Mouse (Mus musculus): ENCODE measurements around the gene Psg17. TPM values are rescaled to one million over a fixed set of nuclear protein-coding genes. Genes with fewer than 3 reads are reported as not detected.
"Not testable (repeated sequence)": the region's sequence is repeated elsewhere in the genome, so short reads cannot be mapped to it uniquely, and the experiment has no call there.

Psg17 gene
- under 1 TPM in 2 of 26 experiments, not detected in 24; 0.25 to 0.33 TPM for total RNA-seq (2018; cell fraction: chromatin; rRNA removed)
- not detected for total RNA-seq (2018; cell fraction: cytosol; rRNA removed)
- under 1 TPM in 2 of 26 experiments, not detected in 24; 0.22 to 0.26 TPM for total RNA-seq (2018; cell fraction: nucleus; rRNA removed)
- not detected in 3 replicates for polyA plus RNA-seq (2018)

DNA sequence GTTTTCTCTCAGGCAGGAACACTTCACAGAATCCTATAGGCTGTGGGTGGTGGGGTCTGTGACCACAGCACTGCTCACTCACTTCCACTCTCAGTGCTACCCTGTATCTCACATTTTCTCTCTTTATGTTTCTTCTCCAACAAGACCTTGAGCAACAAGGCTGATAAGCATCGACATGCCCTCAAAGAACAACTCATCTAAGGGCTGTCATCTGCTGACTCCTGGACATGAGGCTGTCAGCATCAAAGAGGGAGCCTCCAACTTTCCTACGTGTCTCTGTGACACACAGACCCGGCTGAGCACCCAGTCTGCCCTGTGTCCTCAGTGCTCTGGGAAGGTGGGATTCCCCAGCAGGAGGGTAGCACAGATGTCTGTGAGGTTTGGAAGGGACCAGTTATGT lies at the start of gene Psg17:
TSS of gene Psg17 (minus strand) at position 101 of the 400 bp plus-strand sequence.
- 82% methylated on average over 3 of the region's 3 CpGs for WGBS (ENCODE audit: missing documents)
- H3K27ac ChIP-seq = no peak within 1 kb of the TSS
- H3K36me3 ChIP-seq (ENCODE audit: inconsistent target) = no peaks in the 10 kb centered on the region
- H3K79me2 ChIP-seq (ENCODE audit: inconsistent target) = no peaks in the 10 kb centered on the region
- no peak within 1 kb of the TSS for H3K4me3 ChIP-seq (ENCODE audit: inconsistent target)

DNA sequence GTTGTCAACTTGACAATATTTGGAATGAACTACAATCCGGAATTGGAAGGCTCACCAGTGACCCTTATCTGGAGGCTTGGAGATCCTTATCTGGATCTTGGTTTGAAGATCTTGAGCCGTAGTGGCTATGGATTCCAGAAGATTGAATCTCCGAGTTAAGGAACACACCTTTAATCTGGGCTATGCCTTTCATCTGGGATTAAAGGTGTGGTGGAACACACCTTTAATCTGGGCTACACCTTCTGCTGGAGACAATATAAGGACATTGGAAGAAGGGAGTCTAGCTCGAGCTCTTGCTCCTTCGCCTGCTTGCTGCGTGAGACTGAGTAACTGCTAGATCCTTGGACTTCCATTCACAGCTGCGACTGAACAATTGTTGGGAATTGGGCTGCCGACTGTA lies 49.6 kb upstream of the Psg17 start, which contains the start of gene Pglyrp1:
TSS of gene Pglyrp1 (plus strand) at position 301 of the 400 bp plus-strand sequence.
- not testable (repeated sequence) for H3K4me3 ChIP-seq (ENCODE audit: inconsistent target); H3K36me3 ChIP-seq (ENCODE audit: inconsistent target); H3K27ac ChIP-seq; H3K79me2 ChIP-seq (ENCODE audit: inconsistent target)
- WGBS (ENCODE audit: missing documents) = no CpG with 5 or more reads among the region's 8 CpGs

DNA sequence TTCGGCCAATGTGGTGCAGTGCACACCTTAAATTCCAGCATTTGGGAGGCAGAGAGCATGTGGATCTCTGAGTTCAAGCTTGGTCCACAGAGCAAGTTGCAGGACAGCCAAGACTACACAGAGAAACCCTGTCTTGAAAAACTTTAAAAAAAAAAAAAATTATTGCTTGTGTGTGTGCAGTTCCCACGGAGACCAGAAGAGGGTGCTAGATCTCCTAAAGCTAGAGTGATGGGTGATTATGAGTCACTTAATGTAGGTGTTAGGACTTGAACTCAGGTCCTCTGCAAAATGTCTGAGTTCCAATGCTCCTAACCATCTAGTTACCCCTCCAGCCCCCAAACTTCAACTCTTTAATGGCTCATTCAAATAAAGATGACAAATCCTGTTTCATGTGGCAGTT lies 47.1 kb upstream of the Psg17 start:
- no peaks in the 10 kb centered on the region for H3K79me2 ChIP-seq (ENCODE audit: inconsistent target)
- H3K27ac ChIP-seq = no peak overlapping the region
- 86% methylated on average over 2 of the region's 2 CpGs for WGBS (ENCODE audit: missing documents)
- H3K36me3 ChIP-seq (ENCODE audit: inconsistent target) = no peaks in the 10 kb centered on the region
- H3K4me3 ChIP-seq (ENCODE audit: inconsistent target) = no peak overlapping the region

DNA sequence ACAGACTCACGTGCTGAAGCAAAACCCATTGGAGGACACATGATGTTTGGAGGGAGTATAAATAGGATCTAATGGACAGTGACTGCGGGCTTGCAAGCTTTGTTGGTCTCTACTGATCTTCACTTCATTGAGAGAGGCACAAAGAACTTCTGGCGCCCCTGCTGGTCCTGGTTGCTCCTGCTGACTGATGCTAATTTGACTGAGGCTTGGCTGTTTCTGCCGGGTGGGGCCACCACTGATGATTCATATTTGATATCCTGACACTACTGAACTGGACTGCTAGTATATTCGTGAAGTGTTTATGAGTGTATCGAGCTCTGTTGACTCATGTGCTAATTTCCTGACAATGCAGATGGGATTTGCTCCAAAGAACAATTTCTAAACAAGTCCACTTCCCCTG lies 41.4 kb upstream of the Psg17 start:
- no peaks in the 10 kb centered on the region for H3K36me3 ChIP-seq (ENCODE audit: inconsistent target)
- WGBS (ENCODE audit: missing documents) = 93% methylated on average over 5 of the region's 6 CpGs
- no peak overlapping the region for H3K4me3 ChIP-seq (ENCODE audit: inconsistent target)
- no peaks in the 10 kb centered on the region for H3K79me2 ChIP-seq (ENCODE audit: inconsistent target)
- H3K27ac ChIP-seq = no peak overlapping the region

DNA sequence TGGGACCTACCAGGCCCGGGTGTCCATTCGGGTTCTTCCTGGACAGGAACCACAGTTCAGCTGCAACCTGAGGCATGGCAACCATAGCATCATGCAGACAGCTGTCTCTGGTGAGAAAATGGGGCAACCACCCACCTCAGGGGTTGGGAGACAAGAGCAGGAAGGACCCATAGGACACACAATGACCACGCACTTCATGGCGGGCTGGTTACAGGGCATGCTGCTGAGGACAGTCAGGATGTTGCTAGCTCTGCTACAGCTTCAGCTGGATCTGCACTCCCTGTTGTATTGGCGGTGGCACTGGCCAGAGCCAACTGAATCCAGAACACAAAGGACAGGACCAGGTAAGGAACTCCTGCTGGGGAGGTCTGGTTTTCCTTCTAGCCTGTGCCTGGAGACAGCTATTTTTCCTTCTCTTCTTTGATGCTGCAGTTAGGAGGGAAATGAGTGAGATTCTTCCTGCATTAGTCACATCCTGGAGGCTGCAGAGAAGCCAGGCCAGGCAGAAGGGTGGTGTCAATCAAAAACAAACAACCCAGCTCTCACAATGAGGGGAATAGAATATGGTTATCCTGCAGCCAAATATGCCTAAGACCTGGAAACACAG lies 37.0 kb upstream of the Psg17 start:
- Histone ChIP-seq H3K79me2 (ENCODE audit: inconsistent target) (no peaks in the 10 kb centered on the region), H3K4me3 (ENCODE audit: inconsistent target) (no peak overlapping the region), H3K36me3 (ENCODE audit: inconsistent target) (no peaks in the 10 kb centered on the region), H3K27ac (no peak overlapping the region)
- 86% methylated on average over 4 of the region's 5 CpGs for WGBS (ENCODE audit: missing documents)

GRCm38 (mm10) chr7:18848395-18848794 lies 27.0 kb upstream of the Psg17 start:
- H3K79me2 ChIP-seq (ENCODE audit: inconsistent target) = no peaks in the 10 kb centered on the region
- H3K27ac ChIP-seq = no peak overlapping the region
- H3K36me3 ChIP-seq (ENCODE audit: inconsistent target) = no peaks in the 10 kb centered on the region
- WGBS (ENCODE audit: missing documents) = 90% methylated on average over 1 of the region's 1 CpGs
- H3K4me3 ChIP-seq (ENCODE audit: inconsistent target) = no peak overlapping the region

GRCm38 (mm10) chr7:18844811-18845210 lies 23.4 kb upstream of the Psg17 start:
- no peaks in the 10 kb centered on the region for H3K36me3 ChIP-seq (ENCODE audit: inconsistent target)
- H3K79me2 ChIP-seq (ENCODE audit: inconsistent target) = no peaks in the 10 kb centered on the region; the same call in 1 of the 2 replicates
- whole genome bisulfite sequencing (ENCODE audit: missing documents) = 45% methylated on average over 2 of the region's 5 CpGs
- no peak overlapping the region for H3K4me3 ChIP-seq (ENCODE audit: inconsistent target)
- H3K27ac ChIP-seq = no peak overlapping the region

DNA sequence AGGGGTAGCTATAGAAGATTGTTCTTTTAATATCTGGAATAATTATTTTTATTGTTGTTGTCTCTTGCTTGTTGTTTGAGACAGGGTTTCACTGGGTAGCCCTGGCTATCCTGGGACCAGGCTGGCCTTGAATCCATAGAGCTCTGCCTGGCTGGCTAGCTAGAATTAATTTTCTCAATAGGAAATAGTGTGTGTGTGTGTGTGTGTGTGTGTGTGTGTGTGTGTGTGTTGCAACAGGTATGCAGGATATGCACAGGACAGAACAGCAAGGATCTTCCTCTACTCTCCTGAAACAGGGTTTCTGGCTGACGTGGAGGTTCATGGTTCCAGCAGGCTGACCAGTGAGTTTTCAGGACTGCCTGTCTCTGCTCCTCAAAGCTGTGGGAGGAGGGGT lies 19.8 kb upstream of the Psg17 start:
- WGBS (ENCODE audit: missing documents) = 69% methylated on average over 1 of the region's 1 CpGs
- peak overlapping the region; percentile 10; the same call in 1 of the 2 replicates for H3K4me3 ChIP-seq (ENCODE audit: inconsistent target)

DNA sequence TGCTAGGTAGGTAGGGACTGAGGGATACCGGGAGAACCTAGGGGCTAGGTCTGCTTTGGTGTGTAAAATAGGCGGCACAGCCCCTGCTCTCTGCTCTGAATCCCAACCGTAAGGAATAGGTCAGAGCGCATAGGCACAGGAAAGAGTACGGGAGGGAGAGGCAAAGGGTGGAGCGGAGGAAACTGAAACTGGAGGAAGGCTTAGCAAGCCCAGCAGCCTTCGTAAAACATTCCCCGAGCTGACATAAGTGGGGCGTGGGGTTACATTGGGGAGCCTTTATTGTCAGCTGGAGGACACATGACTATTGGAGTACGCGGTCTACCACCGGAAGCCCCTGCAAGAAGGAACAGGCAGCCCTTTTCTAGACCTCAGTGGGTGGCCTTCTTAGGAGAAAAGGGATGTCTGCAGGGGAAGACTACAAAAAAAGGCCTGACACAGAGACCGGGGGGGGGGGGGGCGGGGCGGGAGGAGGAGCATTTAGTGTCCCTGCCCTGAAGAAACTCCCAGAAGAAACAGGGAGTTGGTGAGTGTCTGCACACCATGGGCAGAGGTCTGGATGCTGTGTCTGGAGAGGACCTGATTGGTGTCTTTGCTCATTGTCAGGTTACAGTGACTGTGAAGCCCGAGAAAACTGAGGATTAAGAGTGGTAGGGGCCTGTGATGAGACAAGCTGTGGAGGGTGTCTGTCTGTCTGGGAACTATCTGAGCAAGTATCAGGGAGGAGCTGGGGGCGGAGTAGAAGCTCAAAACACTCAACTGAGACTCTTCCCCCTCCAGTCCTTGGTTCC lies 19.2 kb upstream of the Psg17 start:
- Histone ChIP-seq H3K27ac (peak overlapping the region; percentile 84), H3K4me3 (ENCODE audit: inconsistent target) (peak overlapping the region; percentile 45), H3K36me3 (ENCODE audit: inconsistent target) (no peaks in the 10 kb centered on the region), H3K79me2 (ENCODE audit: inconsistent target) (no peaks in the 10 kb centered on the region; the same call in 1 of the 2 replicates)
- 4% methylated on average over 14 of the region's 17 CpGs for WGBS (ENCODE audit: missing documents)

More for the DNA sequence above, 19.8 kb upstream of the Psg17 start:
- H3K36me3 ChIP-seq (ENCODE audit: inconsistent target) = no peaks in the 10 kb centered on the region
- H3K27ac ChIP-seq = no peak overlapping the region; the same call in 1 of the 2 replicates
- H3K79me2 ChIP-seq (ENCODE audit: inconsistent target) = no peaks in the 10 kb centered on the region; the same call in 1 of the 2 replicates

DNA sequence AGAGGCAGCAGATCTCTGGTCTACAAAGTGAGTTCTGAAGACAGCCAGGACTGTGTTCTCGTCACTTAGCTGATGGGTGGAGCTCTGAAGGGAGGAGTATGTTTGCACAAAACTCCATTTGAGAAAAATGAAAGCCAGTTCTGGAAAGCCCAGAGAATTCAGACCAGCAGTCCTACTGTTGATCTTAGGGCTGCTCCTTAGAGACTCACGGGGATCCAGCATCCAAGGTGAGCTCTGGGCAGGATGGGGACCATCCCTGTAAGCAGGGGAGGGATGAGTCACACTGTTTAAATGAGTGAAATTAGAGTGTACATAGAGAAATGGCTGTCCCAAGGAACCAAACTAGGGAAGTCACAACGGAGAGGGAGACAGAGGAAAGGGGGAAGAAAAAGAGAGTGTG lies 18.5 kb upstream of the Psg17 start, which contains the start of gene Mill2:
TSS of gene Mill2 (plus strand) at position 102 of the 400 bp plus-strand sequence.
- Histone ChIP-seq H3K79me2 (ENCODE audit: inconsistent target) (no peaks in the 10 kb centered on the region; the same call in 1 of the 2 replicates), H3K4me3 (ENCODE audit: inconsistent target) (peak within 1 kb of the TSS; percentile 45), H3K36me3 (ENCODE audit: inconsistent target) (no peaks in the 10 kb centered on the region), H3K27ac (peak within 1 kb of the TSS; percentile 84)
- 9% methylated on average over 3 of the region's 3 CpGs for WGBS (ENCODE audit: missing documents)

GRCm38 (mm10) chr7:18832298-18832697 lies 10.9 kb upstream of the Psg17 start:
- Histone ChIP-seq H3K27ac (no peak overlapping the region), H3K36me3 (ENCODE audit: inconsistent target) (no peaks in the 10 kb centered on the region), H3K4me3 (ENCODE audit: inconsistent target) (no peak overlapping the region), H3K79me2 (ENCODE audit: inconsistent target) (no peaks in the 10 kb centered on the region)
- 48% methylated on average over 13 of the region's 13 CpGs for WGBS (ENCODE audit: missing documents)

DNA sequence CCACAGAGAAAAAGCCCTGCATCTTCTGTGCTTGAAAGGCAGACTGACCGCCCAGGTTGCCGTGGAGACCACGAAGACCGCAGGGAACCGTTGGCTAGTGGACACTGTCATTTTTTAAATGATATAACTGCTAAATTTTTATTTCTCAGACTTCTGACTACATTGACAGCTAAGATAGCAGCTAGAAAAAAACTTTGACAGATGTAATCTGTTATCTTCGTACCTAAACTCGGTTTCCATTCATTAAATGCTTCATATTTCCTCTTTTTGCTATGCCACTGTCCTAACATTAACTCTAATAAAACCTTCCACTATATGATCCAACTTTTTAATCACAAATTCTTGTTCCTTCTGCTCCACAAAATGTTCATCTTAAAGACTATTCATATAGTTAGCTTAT lies 8.1 kb upstream of the Psg17 start:
- WGBS (ENCODE audit: missing documents) = 82% methylated on average over 7 of the region's 7 CpGs

DNA sequence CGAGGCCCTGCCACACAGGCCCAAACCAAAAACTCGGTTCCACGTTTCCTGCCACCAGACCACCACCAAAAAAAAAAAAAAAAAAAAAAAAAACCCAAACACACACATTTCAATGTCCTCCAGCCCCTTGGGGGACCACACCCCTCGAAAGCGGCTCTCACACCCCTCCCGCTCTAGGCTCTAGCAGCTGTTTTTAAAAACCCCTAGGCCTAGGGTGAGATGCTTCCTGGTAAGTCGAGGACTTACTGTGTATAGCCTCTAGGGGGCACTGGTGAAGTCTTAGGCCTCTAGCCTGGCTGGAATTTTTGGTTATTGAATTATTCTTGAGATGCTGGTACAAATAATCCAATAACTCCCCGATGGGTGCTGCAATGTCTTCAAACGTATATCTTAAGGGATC lies 7.2 kb upstream of the Psg17 start:
- H3K4me3 ChIP-seq (ENCODE audit: inconsistent target) = no peak overlapping the region
- 82% methylated on average over 6 of the region's 9 CpGs for WGBS (ENCODE audit: missing documents)
- H3K27ac ChIP-seq = no peak overlapping the region
- H3K79me2 ChIP-seq (ENCODE audit: inconsistent target) = no peaks in the 10 kb centered on the region
- no peaks in the 10 kb centered on the region for H3K36me3 ChIP-seq (ENCODE audit: inconsistent target)

More for the DNA sequence above, 8.1 kb upstream of the Psg17 start:
- no peak overlapping the region for H3K27ac ChIP-seq
- no peaks in the 10 kb centered on the region for H3K36me3 ChIP-seq (ENCODE audit: inconsistent target)
- no peaks in the 10 kb centered on the region for H3K79me2 ChIP-seq (ENCODE audit: inconsistent target)
- H3K4me3 ChIP-seq (ENCODE audit: inconsistent target) = no peak overlapping the region

- Histone ChIP-seq H3K27ac (no peak overlapping the region), H3K36me3 (ENCODE audit: inconsistent target) (no peaks in the 10 kb centered on the region), H3K79me2 (ENCODE audit: inconsistent target) (no peaks in the 10 kb centered on the region), H3K4me3 (ENCODE audit: inconsistent target) (no peak overlapping the region)
- WGBS (ENCODE audit: missing documents) = 71% methylated on average over 26 of the region's 26 CpGs
Measured at GRCm38 (mm10) chr7:18827792-18828546, 6.6 kb upstream of the Psg17 start.

All from macrophage (primary cell).